Comparison of ENCODE assay signal across 10 mouse cellular contexts in the genomic region with DNA sequence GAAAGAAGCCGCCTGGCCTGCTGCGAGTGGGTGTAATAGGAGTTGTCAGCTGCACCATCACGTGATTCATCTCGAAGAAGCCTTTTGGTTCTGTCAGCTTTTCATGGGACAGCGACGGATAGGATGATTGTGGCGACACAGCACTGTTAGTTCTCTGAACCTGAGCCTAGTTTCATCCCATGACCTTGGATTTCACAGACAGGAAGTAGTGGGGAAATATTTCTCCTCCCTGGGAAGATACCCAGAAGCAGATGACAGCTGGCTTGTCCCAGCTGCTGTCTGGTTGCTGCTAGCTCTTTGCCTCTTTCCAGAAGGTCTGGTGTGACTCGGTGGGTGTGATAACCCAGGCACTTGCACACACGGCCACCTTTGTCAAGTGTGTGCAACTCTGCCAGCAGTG. TPM values are rescaled to one million over a fixed set of nuclear protein-coding genes. Genes with fewer than 3 reads are reported as not detected.
DNase-seq lines count a peak whose midpoint lies in the region; ATAC-seq lines count a peak whose summit lies in the region.
"Had no signal": no experiment of that assay in that cellular context is flagged by ENCODE, and none has a peak within 500 bp of the region (broad histone marks: within the 10 kb centered on the region; RNA-seq: fewer than 3 reads in every experiment).

No protein-coding gene starts in this region.

- H3K36me3 ChIP-seq in kidney, embryonic 14.5 days (ENCODE audit: control insufficient read depth, insufficient read depth, low read length) = no peaks in the 10 kb centered on the region
- no peaks in the 10 kb centered on the region for H3K36me3 ChIP-seq in hindbrain, embryonic 14.5 days (replicated peaks; ENCODE audit: control insufficient read depth, insufficient read depth)
- no peaks in the 10 kb centered on the region for H3K36me3 ChIP-seq in limb, embryonic 10.5 days

- no peaks in the 10 kb centered on the region for H3K27me3 ChIP-seq in kidney, embryonic 14.5 days (ENCODE audit: control insufficient read depth, insufficient read depth, low read length)
- no peaks in the 10 kb centered on the region for H3K27me3 ChIP-seq in hindbrain, embryonic 14.5 days (ENCODE audit: control insufficient read depth, insufficient read depth, low read length)
- H3K27me3 ChIP-seq in limb, embryonic 10.5 days (ENCODE audit: low read depth, poor library complexity, severe bottlenecking) = no peaks in the 10 kb centered on the region

- WGBS in kidney, embryonic 14.5 days = 56% methylated on average over 9 of the region's 9 CpGs
- 84% methylated on average over 9 of the region's 9 CpGs for WGBS in hindbrain, embryonic 14.5 days
- WGBS in limb, embryonic 10.5 days = 83% methylated on average over 9 of the region's 9 CpGs

- H3K9ac ChIP-seq in kidney, embryonic 14.5 days (ENCODE audit: low read depth, low read length) = no peak overlapping the region
- H3K9ac ChIP-seq in hindbrain, embryonic 14.5 days = no peak overlapping the region

- peaks cover 4% of the 10 kb centered on the region for H3K4me1 ChIP-seq in kidney, embryonic 14.5 days (ENCODE audit: control insufficient read depth, insufficient read depth, low read length)
- no peaks in the 10 kb centered on the region for H3K4me1 ChIP-seq in hindbrain, embryonic 14.5 days (replicated peaks; ENCODE audit: control insufficient read depth, insufficient read depth, low read length)
- peaks cover 16% of the 10 kb centered on the region for H3K4me1 ChIP-seq in limb, embryonic 10.5 days

- ATAC-seq in kidney, embryonic 14.5 days (ENCODE audit: low FRiP score, low TSS enrichment) = no peak
- no peak for ATAC-seq in hindbrain, embryonic 14.5 days (ENCODE audit: low FRiP score)

- H3K4me2 ChIP-seq in kidney, embryonic 14.5 days (replicated peaks; ENCODE audit: low read depth, low read length) = no peak overlapping the region
- H3K4me2 ChIP-seq in hindbrain, embryonic 14.5 days (replicated peaks) = no peak overlapping the region

- H3K27ac ChIP-seq in kidney, embryonic 14.5 days (ENCODE audit: low read depth, low read length) = 0 out of 2 replicates have a peak overlapping the region, but pooled peaks have one; percentile 1
- no peak overlapping the region for H3K27ac ChIP-seq in hindbrain, embryonic 14.5 days
- H3K27ac ChIP-seq in limb, embryonic 10.5 days = no peak overlapping the region

- H3K4me3 ChIP-seq in kidney, embryonic 14.5 days (ENCODE audit: low read length) = no peak overlapping the region
- no peak overlapping the region for H3K4me3 ChIP-seq in hindbrain, embryonic 14.5 days (replicated peaks; ENCODE audit: low read length)
- no peak overlapping the region for H3K4me3 ChIP-seq in limb, embryonic 10.5 days

- H3K9me3 ChIP-seq in kidney, embryonic 14.5 days (ENCODE audit: control insufficient read depth, low read length) = no peaks in the 10 kb centered on the region
- H3K9me3 ChIP-seq in hindbrain, embryonic 14.5 days (ENCODE audit: control insufficient read depth, low read length) = no peaks in the 10 kb centered on the region
- no peaks in the 10 kb centered on the region for H3K9me3 ChIP-seq in limb, embryonic 10.5 days (replicated peaks)

- DNase-seq in layer of hippocampus, adult 11-12 months (ENCODE audit: low spot score) = peak; percentile 26
- DNase-seq in layer of hippocampus, postnatal 36 days = no peak
- DNase-seq in heart, adult 9 months (ENCODE audit: low spot score in 2 of 2) = peak; percentile 68 to 83
- DNase-seq in naive thymus-derived CD4-positive, alpha-beta T cell, adult 2 months (ENCODE audit: low read depth) = peak; percentile 16
- no peak for DNase-seq in hindbrain, embryonic 14.5 days (ENCODE audit: low spot score)
- no peak for DNase-seq in limb, embryonic 10.5 days (ENCODE audit: low spot score)
- DNase-seq in right cerebral cortex, postnatal 4 days = no peak
- DNase-seq: adrenal gland, postnatal 36 days had no signal

RNA-seq across cellular contexts. Expression of gene Ccn2, which starts 39.0 kb away (rescaled TPM):
- 1 to 10 TPM; 6.3 to 8.3 TPM for total RNA-seq in layer of hippocampus, postnatal 36 days (2021)
- polyA plus RNA-seq in kidney, embryonic 14.5 days (2014; fragmentation: Nextera tagmentation; extraction: Ambion mirVana) = 4.7 and 5.2 TPM in 2 replicates
- 1.4 and 3.3 TPM in 2 replicates for polyA plus RNA-seq in hindbrain, embryonic 14.5 days (2014; fragmentation: Nextera tagmentation; extraction: Ambion mirVana)
- 4.0 and 4.3 TPM in 2 replicates for polyA plus RNA-seq in limb, embryonic 10.5 days (2016; fragmentation: Nextera tagmentation; extraction: Ambion mirVana)
- total RNA-seq: hematopoietic stem cell, adult 5-6 weeks had no signal

Comparison
In these comparisons a context has a peak if more than half of its experiments do, and no peak if none do; other contexts are left out.
1. DNase-seq: peak in layer of hippocampus, adult 11-12 months (single experiment), heart, adult 9 months (2 of 2) and naive thymus-derived CD4-positive, alpha-beta T cell, adult 2 months (single experiment); none in layer of hippocampus, postnatal 36 days (0 of 2), hindbrain, embryonic 14.5 days (single experiment), limb, embryonic 10.5 days (single experiment) and right cerebral cortex, postnatal 4 days (single experiment).